Mouse (Mus musculus) limb, embryonic 14.5 days (tissue): ENCODE measurements around the gene Nodal. TPM values are rescaled to one million over a fixed set of nuclear protein-coding genes. Genes with fewer than 3 reads are reported as not detected.

Experiments
- ATAC-seq: fragments of 200-750 bp; cut with Nextera tagmentation; 2 replicates; pipeline ENCODE4 v1.8.0; 2017; ENCODE audit warnings: low read depth, moderate number of reproducible peaks, moderate TSS enrichment; ENCODE audit not compliant: low FRiP score
- DNase-seq: peaks from one replicate; pipeline ENCODE4 v3.0.0-alpha.2; 2015; ENCODE audit warnings: low spot score
- H3K27ac ChIP-seq: fragments of 300-500 bp; sonication (generic); replicated peaks from 2 replicates; pipeline ENCODE4 v1.5.1; 2014; ENCODE audit warnings: low read depth, mild to moderate bottlenecking, low read length, moderate library complexity, mixed read lengths
- H3K27me3 ChIP-seq: fragments of 300-500 bp; sonication (generic); 2 replicates; pipeline ENCODE4 v1.6.1; 2014; ENCODE audit warnings: low read length, mixed read lengths; ENCODE audit not compliant: control insufficient read depth, insufficient read depth
- H3K36me3 ChIP-seq: fragments of 300-500 bp; sonication (generic); 2 replicates; pipeline ENCODE4 v1.6.1; 2014; ENCODE audit warnings: mild to moderate bottlenecking, low read length, moderate library complexity, mixed read lengths; ENCODE audit not compliant: control insufficient read depth, insufficient read depth
- H3K4me1 ChIP-seq: fragments of 300-500 bp; sonication (generic); 2 replicates; pipeline ENCODE4 v1.6.1; 2014; ENCODE audit warnings: antibody characterized with exemption, low read length, mixed read lengths; ENCODE audit not compliant: control insufficient read depth, insufficient read depth
- H3K4me2 ChIP-seq: fragments of 300-500 bp; sonication (generic); replicated peaks from 2 replicates; pipeline ENCODE4 v1.6.1; 2014; ENCODE audit warnings: low read depth, mild to moderate bottlenecking, low read length, moderate library complexity; ENCODE audit not compliant: severe bottlenecking
- H3K4me3 ChIP-seq: fragments of 300-500 bp; sonication (generic); replicated peaks from 2 replicates; pipeline ENCODE4 v1.5.1; 2014; ENCODE audit warnings: low read length
- H3K9ac ChIP-seq: fragments of 300-500 bp; sonication (generic); 2 replicates; pipeline ENCODE4 v1.6.1; 2014; ENCODE audit warnings: mild to moderate bottlenecking, low read depth, low read length, moderate library complexity; ENCODE audit not compliant: severe bottlenecking
- H3K9me3 ChIP-seq: fragments of 300-500 bp; sonication (generic); 2 replicates; pipeline ENCODE4 v1.6.1; 2016; ENCODE audit warnings: low read length; ENCODE audit not compliant: control insufficient read depth
- POLR2A ChIP-seq: fragments of 200-500 bp; IDR thresholded peaks from 2 replicates; pipeline ENCODE4 v1.8.0; 2012; ENCODE audit warnings: inconsistent platforms, mild to moderate bottlenecking, moderate library complexity, borderline replicate concordance; ENCODE audit not compliant: insufficient read depth, insufficient read length; ENCODE audit errors: extremely low read depth
- WGBS: fragments of 180-500 bp; shearing (Covaris S2); extraction: QIAGEN DNeasy Blood & Tissue Kit; methylation state at CpG from one replicate; pipeline ENCODE4 v1.1.7; 2014; 5-methylcytosine and 5-hydroxymethylcytosine counted together
- polyA plus RNA-seq, 2 experiments: library from polyadenylated mRNA; depleted of rRNA in 1 of 2; stranded (reverse) in 1 of 2; unstranded in 1 of 2; fragments of >200 nt; fragmentation: Nextera tagmentation in 1 of 2; extraction: Ambion mirVana in 1 of 2; gene quantifications; 2 replicates each; pipeline versions ENCODE4 v1.2.1 to v1.2.3; 2012 to 2014

The Nodal gene
- polyA plus RNA-seq, 2 experiments: 0.16 to 0.19 TPM

DNA sequence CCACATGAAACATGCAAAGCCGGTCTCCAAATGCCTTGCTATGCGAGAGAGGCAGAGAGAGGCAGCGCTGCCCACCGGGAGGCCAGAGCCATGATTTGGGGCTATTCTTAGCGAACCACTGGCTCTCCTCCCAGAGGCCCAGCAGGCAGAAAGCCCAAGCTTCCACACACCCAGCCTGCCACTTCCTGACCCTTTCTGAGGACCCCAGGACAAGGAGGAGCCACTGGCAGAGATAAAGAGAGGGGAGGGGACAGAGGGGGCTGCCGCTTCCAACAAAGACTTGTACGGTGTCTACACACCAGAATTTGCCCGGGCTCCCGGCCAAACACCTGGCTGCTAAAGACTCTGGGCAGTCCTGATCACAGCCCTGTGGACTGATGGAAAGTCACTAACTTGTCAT is 37.6 kb upstream of the Nodal start:
- H3K9ac ChIP-seq: peak overlapping the region; percentile 28
- no peaks in the 10 kb centered on the region for H3K9me3 ChIP-seq
- no peaks in the 10 kb centered on the region for H3K36me3 ChIP-seq
- no peak overlapping the region for H3K27ac ChIP-seq
- 0 out of 2 replicates have a peak overlapping the region, but pooled peaks have one; percentile 1 for H3K4me3 ChIP-seq
- 16% methylated on average over 9 of the region's 9 CpGs for WGBS
- H3K27me3 ChIP-seq: no peaks in the 10 kb centered on the region
- TF ChIP-seq POLR2A: no peak
- ATAC-seq (no peak), DNase-seq (peak; percentile 37)
- H3K4me1 ChIP-seq: peaks cover 36% of the 10 kb centered on the region
- H3K4me2 ChIP-seq: peak overlapping the region; percentile 10; the same call in 1 of the 2 replicates

DNA sequence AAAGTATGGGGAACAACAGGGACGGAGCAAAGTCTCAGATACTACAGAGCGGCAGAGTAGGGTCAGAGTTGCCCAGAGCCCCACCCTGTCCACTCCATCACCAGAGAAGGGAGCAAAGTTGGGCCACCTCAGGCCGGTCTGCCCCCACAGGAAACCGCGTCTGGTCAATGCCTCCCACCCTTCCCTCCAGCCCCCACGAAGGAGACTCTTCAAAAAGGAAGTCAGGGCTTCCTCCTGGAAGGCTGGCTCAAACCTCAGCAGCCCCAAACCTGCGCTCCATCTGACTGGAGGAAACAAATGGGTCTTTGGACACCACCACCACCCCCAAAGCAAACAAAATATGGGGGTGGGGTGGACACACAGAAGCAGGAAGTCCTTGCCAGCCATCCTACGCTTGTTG is 35.9 kb upstream of the Nodal start:
- DNase-seq: no peak
- H3K9ac ChIP-seq: peak overlapping the region; percentile 79; the same call in 1 of the 2 replicates
- no peaks in the 10 kb centered on the region for H3K9me3 ChIP-seq
- no peak for ATAC-seq
- no peaks in the 10 kb centered on the region for H3K27me3 ChIP-seq
- WGBS: 19% methylated on average over 8 of the region's 8 CpGs
- TF ChIP-seq POLR2A: no peak
- H3K36me3 ChIP-seq: no peaks in the 10 kb centered on the region
- H3K27ac ChIP-seq: no peak overlapping the region
- peak overlapping the region; percentile 96 for H3K4me2 ChIP-seq
- H3K4me3 ChIP-seq: peak overlapping the region; percentile 71
- peaks cover 36% of the 10 kb centered on the region for H3K4me1 ChIP-seq

DNA sequence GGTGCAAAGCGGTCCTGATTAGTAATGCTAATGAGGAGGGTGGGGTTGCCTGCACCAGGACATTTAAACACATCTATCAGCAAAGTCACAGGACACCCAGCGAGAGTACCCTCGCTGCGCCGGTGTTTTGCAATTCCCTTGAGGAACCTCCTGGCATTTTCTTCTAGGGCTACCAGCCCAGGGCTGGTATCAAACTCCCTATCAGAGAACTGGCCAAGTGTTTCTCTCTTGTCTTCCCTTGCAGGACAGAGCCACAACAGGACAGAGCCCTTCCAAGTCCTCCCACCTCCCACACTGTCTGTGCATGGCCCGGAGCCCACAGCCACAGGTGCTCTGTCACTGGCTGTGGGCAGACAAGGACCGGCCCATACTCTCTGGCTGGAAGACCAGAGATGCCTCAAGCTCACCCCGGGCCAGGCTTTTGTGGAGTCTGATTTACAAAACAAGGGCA is 35.5 kb upstream of the Nodal start:
- H3K27ac ChIP-seq: no peak overlapping the region
- peak overlapping the region; percentile 71 for H3K4me3 ChIP-seq
- WGBS: 2% methylated on average over 8 of the region's 8 CpGs
- no peaks in the 10 kb centered on the region for H3K27me3 ChIP-seq
- no peaks in the 10 kb centered on the region for H3K36me3 ChIP-seq
- no peak for TF ChIP-seq POLR2A
- ATAC-seq: no peak
- H3K4me2 ChIP-seq: peak overlapping the region; percentile 96
- no peak for DNase-seq
- H3K9ac ChIP-seq: peak overlapping the region; percentile 79
- H3K4me1 ChIP-seq: peaks cover 36% of the 10 kb centered on the region
- no peaks in the 10 kb centered on the region for H3K9me3 ChIP-seq

DNA sequence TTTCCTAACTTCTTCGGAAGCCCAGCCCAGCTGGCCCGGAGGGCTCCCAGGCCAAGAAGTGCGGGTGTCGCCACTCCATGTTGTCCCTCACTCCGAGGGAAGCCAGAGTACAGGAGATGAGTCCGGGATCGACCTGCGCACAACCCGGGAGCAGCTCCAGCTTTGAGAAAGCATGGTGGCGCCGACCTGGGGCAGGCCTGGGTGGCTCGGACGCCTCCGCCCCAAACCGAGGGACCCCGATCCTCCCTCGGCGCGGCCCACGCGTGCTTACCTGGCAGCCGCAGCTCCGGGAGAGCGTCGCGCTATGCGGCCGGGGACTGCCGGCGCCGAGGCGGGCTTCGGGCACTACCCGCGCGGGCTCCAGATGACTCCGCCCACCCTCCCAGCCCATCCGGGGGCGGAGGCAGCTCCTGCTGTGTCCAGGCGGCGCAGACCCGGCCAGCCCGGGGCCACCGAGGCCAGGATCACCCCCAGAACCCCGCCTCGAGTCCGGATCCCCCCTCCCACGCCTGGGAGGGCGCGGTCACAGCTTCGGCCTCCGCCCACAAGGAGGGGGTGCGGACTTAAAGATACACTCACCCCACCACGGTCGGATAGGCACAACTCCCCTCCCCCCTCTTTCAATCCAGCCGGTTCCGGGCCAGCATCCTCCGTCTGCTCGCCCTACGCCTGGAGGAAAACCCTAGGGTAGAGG is 34.6 kb upstream of the Nodal start, which contains the start of gene Pald1:
Gene Pald1 (minus strand): TSS at position 510 of the 694 bp plus-strand sequence.
- peak within 1 kb of the TSS; percentile 96 for H3K4me2 ChIP-seq
- TF ChIP-seq POLR2A: 0 out of 2 replicates have a peak, but pooled peaks have one; percentile 31
- no peaks in the 10 kb centered on the region for H3K9me3 ChIP-seq
- H3K36me3 ChIP-seq: no peaks in the 10 kb centered on the region
- H3K9ac ChIP-seq: peak within 1 kb of the TSS; percentile 79
- 0% methylated on average over 35 of the region's 60 CpGs for WGBS
- H3K4me3 ChIP-seq: peak within 1 kb of the TSS; percentile 71
- 0 out of 2 replicates have a peak within 1 kb of the TSS, but pooled peaks have one; percentile 13 for H3K27ac ChIP-seq
- peak; percentile 84 for ATAC-seq
- no peaks in the 10 kb centered on the region for H3K27me3 ChIP-seq
- peak; percentile 73 for DNase-seq
- peaks cover 36% of the 10 kb centered on the region for H3K4me1 ChIP-seq

DNA sequence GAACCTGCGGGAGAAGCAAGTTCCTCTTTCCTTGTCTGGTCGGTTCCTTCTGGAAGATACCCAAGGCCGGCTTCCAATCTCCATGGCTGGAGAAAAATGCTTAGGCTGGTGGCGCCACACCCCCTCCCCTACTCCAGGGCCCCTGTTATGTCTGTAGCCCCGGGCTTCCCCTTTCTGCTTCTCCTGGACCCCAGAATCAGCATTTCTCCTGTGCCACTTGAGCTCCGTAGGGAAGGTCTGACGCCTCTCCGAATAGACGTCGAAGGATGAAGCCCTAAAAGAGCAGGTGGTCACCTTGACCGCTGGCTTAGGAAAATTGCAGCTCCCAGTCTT is 34.1 kb upstream of the Nodal start:
- DNase-seq (no peak), ATAC-seq (peak; percentile 27; the same call in 1 of the 2 replicates)
- no peaks in the 10 kb centered on the region for H3K27me3 ChIP-seq
- H3K36me3 ChIP-seq: no peaks in the 10 kb centered on the region
- no peaks in the 10 kb centered on the region for H3K9me3 ChIP-seq
- WGBS: 0% methylated on average over 11 of the region's 11 CpGs
- H3K4me1 ChIP-seq: peaks cover 36% of the 10 kb centered on the region
- H3K27ac ChIP-seq: no peak overlapping the region
- TF ChIP-seq POLR2A: no peak
- H3K4me2 ChIP-seq: peak overlapping the region; percentile 96
- peak overlapping the region; percentile 79 for H3K9ac ChIP-seq
- H3K4me3 ChIP-seq: peak overlapping the region; percentile 71
